Mouse (Mus musculus) liver, adult 2 months (tissue): Measurements from ENCODE around the gene Hba-a1.

Source experiments
- CTCF ChIP-seq: fragments of 200-500 bp; IDR thresholded peaks from 2 replicates; pipeline ENCODE4 v1.5.1; 2011; ENCODE audit warnings: low read depth, low read length, control low read depth
- POLR2A ChIP-seq: fragments of 200-500 bp; IDR thresholded peaks from 2 replicates; pipeline ENCODE4 v1.6.1; 2011; ENCODE audit warnings: low read length, control low read depth; ENCODE audit not compliant: insufficient read depth; ENCODE audit errors: extremely low read depth

GRCm38 (mm10) chr11:32244617-32245016 is 38.7 kb upstream of the Hba-a1 start:
- TF ChIP-seq POLR2A: no peak
- no peak for TF ChIP-seq CTCF
